Mouse (Mus musculus) heart, adult 18-20 months (tissue): ENCODE data around the gene Vps54. TPM values are rescaled to one million over a fixed set of nuclear protein-coding genes. Genes with fewer than 3 reads are reported as not detected.

Source experiments
- DNase-seq, 2 experiments: peaks; one replicate each; pipeline ENCODE4 v3.0.0; 2021 to 2022; ENCODE audit warnings: mixed read lengths in 1 of 2
- microRNA-seq, 2 experiments: library from miRNA; unstranded; fragments of <30 nt; microRNA quantifications; one replicate each; pipeline ENCODE4 v1.2.0; 2022
- total RNA-seq, 2 experiments: library from RNA; stranded (reverse); gene quantifications; 2 replicates each; pipeline ENCODE4 v1.2.3; 2021

Vps54 gene
- total RNA-seq, 2 experiments from 2014 or later = 19.2 to 20.2 TPM

DNA sequence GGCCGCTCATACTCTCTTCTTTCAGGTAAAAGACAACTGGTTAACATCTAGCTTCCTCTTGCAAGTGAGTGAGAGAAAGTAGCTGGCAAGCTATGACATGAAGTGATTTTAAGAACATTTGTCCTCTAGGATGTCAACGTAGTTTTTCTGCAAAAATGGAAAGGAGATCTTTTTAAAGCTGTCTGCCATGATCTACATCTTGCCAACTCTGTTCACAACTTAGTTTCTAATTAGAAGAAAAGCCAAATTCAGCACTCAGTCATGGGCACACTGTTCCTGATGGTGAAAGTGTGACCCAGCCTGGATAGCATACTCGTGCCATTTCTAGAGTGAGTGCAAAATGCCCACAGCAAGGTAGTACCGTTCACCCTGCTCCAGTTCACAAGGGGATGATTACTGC lies 100.0 kb downstream of the Vps54 start:
- DNase-seq = no peak

DNA sequence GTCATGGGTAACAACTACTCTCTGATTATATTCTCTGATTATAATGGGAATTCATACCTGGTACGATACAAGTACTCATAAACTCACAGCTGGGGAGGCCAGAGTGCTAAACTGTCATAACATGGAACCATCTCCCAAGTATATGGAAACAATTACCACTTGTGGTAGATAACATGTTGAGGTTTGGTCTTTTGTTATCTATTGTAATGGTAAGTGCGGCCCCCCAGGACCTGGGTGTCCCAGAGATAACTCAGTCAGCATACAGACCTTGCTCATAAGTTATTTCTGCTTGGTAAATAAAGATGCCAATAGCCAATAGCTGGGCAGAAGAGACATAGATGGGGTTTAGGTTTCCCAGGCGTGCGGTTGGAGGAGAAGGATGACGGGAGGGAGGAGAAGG lies 104.4 kb downstream of the Vps54 start:
- no peak for DNase-seq

DNA sequence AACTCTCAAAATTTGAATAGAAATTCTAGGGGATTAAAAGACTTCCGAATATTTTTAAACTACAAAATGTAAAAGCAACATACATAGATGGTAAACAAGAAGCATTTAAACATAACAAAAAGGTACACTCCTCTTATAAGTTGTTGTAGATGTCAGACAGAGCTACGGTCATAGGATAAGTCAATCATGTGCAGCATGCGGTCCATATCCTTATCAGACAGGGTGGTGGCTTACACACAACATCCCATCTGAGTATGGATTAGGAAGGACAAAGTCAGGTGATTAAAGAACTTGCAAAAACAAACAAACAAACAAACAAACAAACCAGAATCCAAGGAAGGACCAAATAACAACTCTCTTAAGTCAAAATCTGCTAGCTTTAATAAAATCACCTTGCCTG lies 106.9 kb downstream of the Vps54 start:
- DNase-seq = no peak

DNA sequence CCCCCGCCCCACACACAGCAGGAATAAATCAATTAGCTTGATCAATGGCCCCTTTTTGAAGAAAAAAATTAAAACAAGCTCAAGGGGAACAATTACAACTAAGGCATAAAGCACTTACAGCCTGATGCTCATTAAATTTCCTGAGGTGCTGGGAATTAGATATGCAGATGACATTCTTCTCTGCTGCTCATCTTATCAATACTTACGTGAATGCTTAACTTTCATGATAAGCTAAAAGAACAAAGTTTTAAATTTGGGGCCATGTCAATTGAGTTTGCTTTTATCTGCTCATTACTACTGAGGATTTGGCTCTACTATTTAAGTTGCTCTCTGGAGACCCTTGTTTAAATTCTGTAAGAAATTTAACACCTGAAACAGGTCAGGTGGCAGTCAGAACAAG lies 109.8 kb downstream of the Vps54 start:
- DNase-seq = no peak

DNA sequence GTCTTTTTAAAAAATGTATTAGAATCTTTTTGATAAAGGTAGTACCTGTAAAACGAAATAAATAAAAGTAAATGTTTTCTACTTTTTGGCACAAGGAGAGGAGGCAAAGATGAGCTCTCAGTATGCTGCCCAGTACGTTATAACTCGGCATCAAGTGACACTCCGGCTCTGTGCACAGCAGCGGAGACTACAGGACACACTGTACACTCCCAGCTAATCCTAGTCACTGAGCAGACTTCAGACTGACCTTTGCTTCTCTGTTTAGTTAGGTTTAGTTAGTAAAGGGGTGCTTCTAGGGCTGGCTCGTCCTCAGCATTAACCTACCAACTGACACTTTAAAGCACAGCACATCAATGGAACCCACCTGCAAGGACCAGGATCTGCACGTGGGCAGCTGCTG lies 112.2 kb downstream of the Vps54 start:
- no peak for DNase-seq

DNA sequence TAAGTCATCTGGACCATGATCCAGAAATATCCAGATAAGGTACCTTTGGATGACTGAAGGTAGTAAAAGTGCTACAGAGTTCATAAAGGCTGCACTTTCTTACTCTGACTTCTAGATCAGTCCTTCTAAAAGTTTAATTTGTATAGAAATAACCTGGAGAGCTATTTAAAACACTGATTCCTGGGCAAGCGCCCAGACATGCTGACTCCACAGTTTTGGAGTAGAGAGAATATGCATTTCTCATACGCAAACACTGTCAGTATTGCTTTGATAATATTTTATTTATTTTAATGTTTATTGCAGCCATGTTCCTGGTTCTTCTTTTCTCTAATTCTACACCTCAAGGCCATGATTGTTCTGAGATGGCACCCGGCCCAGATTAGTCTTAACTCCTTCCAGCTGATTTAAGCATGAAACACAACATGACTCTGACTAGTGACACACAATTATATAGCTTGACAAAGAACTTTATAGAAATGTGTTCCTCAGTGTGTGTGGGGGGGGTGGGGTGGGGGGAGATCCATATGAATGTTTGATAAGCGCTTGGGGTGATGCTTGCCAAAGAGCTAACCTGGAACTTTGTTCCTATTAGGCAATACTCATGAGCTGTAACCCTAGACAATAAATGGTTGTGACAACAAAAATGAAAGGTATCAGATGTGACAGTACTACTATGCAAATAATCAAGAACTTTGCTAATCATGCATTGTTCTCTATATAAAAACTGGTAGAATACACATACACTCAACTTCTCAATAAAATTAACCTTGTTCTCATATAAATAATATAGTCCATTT lies 124.3 kb downstream of the Vps54 start:
- DNase-seq = peak in 1 of 2 experiments; percentile 24

DNA sequence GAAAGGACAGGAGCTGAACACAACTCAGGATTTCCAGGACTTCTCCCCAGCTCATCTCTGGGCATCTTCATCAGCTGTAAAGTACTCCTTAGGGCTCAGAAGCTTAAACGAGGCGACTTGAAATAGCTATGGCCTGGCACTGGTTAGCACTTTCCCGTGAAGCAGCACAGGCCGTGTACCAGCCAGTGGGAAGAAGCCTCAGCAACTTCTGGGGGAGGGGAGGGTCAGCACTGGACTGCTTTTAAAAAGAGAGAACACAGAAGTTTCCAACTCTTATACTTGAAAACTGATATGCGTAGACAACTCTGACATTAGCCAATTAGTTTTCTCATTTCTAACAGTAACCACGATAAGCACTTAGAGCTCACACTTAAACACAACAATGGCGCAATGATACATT lies 129.4 kb downstream of the Vps54 start:
- peak; percentile 21 to 50 for DNase-seq

DNA sequence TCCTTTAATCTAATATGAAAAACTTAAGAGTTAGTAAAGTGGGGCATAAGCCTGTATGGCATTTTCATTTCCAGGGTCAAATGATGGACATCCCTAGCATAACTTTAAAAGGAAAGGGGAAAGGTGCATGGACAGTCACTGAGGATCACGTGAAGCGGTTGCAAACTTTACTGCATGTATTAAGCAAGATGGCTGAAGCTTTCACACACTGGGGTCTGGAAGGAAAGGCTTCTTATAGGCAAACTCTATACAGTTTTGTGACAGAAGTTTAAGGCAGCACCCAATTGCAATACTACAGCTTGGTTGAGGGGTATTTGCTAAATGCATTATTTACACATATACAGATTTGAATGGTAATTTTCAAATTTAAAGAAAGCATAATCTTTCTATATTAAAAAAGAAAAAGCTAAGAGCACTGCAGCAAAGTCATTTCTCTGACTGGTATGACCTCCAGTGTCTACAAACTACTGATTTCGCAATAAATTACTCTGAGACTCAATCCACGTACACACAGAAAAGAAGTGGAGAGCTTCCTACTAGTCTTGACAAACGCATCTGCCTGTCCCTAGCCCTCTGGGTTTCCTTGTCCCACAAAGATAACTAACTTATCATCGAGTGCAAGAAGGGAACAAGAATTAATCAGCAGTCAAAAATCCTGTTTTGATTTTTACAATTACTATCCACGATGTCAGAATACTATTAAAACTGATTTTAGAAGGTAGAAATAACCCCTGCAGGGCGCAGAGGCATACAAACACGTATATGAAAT lies 130.4 kb downstream of the Vps54 start:
- DNase-seq = peak in 1 of 2 experiments; percentile 53

DNA sequence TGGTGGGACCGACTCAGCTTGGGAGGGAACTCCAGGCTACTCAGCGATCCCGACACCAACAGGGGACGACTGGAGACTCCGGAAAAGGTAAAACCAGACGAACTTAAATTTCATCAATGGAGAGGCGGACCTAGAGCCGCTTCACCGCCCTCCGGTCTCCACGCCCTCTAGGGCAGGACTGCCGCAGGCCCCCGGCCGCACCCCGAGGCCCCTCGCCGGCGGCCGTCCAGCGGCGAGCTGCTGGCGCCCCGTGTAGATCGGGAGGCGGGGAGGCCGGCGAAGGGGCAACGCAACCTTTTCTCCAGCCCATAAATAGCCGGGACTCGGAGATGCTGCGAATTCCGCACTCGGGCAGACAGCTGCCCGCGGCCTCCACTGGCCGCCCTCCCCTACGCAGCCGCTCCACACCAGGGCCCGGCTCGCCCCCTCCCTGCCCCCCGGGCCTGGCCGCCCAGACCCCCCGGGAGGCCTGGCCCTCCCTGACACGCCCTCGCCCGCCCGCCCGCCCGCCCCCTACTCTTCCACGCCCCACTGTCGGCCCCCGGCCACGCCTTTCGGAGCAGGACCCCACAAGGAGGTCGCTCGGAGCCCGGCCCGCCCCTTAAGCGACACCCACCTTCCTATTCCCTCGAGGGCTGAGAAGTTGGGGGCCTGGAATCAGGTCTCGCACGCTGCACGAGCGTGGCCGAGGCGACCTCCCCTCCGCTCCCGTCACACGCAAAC lies 131.5 kb downstream of the Vps54 start:
- DNase-seq = peak; percentile 83 to 89

Small RNA genes lying within 50 kb of the gene (microRNA-seq; reads per million reads assigned to microRNA genes)
- 0 to 0.27 reads per million in 2 experiments for gene Mir1933

Other genes with a start within 250 kb of the Vps54 start
- gene Peli1, start 148.0 kb upstream of the Vps54 start, total RNA-seq = 10 to 100 TPM; 12.7 to 17.6 TPM
- gene Ugp2, start 131.9 kb downstream of the Vps54 start, total RNA-seq = 100 to 1,000 TPM; 242 to 257 TPM